Mouse (Mus musculus) kidney, postnatal 36 days (tissue): ENCODE measurements at regions not wholly inside any gene's neighbourhood (a gene's known extent, or its start where the extent isn't known, plus 50 kb on each side); places are given as distances from the start of the nearest gene placed in this dataset.
"Not testable (repeated sequence)": the region's sequence is repeated elsewhere in the genome, so short reads cannot be mapped to it uniquely, and the experiment has no call there.

ENCODE experiments used
- DNase-seq, 2 experiments: peaks; one replicate each; pipeline ENCODE4 v3.0.0; 2021 to 2022; ENCODE audit warnings: mixed read lengths in 2 of 2

DNA sequence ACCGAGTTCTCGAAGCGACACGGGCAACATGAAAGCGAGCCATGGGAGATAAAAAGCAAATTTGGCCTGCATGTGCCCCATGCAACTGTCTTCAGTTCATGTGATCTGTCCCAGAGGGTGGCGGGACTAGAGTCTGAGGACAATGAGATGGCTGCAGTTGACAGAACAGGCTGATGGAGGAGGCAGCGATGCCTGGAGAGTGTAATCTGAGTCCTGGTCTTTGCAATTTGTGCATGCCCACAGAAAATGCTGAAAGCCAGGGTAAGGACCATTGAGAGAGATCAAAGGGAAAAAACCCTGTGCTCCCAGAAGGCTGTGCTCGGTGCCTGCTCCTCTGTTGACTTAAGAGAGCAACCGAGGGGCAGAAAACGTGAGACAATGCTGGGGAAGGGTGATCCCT is 624.8 kb upstream of the BB014433 start:
- no peak for DNase-seq

GRCm38 (mm10) chr8:15670298-15670697 is 624.4 kb upstream of the BB014433 start:
- no peak for DNase-seq

GRCm38 (mm10) chr8:15669515-15669914 is 623.6 kb upstream of the BB014433 start:
- no peak for DNase-seq

GRCm38 (mm10) chr8:15660602-15661001 is 614.7 kb upstream of the BB014433 start:
- no peak for DNase-seq

DNA sequence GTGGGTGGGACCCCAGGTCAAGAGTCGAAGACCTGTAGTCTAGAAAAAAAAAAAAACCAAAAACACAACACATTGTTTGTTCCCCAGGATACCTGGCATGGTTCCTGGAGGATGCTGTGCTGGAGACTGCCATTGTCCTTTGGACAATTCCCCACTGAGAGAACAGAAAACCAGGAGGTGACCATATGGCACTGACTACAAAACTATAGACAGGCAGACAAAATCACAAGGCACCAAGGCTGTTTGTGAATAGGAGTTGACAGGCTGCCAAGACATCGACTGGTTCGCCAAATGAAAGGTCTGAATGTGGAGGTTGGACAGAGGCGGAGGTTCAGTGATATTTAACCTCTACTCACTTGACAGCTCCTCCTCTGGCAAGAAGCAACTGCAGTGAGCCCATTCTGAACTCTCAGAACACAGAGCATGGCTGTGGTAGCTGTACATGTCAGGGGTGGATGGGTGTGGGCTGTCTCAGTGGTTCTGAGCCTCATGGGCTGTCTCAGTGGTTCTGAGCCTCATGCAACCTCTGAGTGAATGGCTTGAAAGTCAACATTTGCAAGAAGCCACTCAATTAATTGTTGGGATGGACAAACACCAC is 589.0 kb upstream of the BB014433 start:
- DNase-seq, result no peak

DNA sequence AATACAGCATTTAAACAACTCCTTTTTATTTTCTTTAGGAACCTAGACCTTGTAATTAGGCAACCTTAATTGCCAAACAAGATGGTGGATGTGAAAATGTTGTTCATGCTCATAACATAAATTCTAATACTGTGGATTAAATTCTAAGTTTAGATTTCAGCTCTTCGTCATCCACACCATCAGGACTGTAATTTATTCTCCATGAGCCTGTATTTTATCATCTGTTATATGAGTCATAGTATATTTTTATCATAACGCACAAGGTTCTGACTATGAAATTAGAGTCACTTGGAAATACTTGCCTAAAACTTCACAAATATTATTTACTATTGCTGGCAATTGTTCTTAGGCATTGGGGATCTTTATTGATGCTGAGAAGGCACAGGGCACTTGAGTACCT is 582.7 kb upstream of the BB014433 start:
- no peak for DNase-seq

GRCm38 (mm10) chr8:15623602-15624392 is 577.9 kb upstream of the BB014433 start:
- not testable (repeated sequence) for DNase-seq

GRCm38 (mm10) chr8:15610217-15610616 is 564.3 kb upstream of the BB014433 start:
- DNase-seq, result no peak

DNA sequence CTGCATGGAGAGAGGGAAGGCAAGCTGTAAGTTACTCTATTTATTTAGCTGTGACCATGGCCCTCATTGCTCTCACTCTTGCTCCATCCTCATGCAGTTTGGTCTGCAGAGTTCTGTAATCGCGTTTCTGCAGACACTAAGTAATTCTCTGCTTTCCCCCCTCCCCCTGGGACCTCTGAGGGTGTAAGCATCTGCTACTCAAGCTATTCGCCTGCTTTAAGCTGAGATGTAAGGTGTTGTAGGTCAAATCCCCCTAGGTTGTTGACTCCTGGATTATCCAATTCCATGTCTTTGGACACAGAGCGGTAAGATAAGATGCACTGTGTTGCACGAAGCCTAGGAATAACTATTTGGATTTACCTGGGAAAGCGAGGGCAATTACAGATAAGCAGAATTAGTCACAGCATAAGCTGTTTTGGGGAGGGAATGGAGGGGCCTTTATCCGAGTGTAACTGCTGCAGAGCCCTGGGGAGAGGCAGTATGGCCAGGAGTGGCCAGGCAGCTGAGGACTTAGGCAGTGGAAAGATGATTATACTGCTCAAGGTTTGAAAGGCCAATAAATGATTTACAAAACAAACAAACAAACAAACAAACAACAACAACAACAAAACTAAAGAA is 561.8 kb upstream of the BB014433 start:
- no peak for DNase-seq

DNA sequence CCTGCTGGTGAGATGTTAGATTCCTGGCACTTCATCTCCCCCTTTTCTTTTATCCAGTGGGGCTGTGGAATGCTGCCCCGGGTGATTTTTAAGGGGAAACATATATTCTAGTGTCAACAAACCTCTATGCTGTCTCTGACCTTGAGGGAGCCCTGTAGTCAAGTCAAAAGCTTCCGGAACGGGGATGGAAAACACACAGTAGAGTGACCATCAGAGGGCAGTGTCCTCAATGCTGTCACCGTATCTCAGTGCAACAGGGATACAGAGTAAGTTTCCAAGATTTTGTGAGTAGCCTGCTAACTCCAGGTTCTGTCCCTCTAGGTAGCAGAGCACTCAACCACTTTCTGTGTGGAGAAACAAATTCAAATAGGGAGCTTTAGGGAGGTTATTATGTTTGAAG is 555.7 kb upstream of the BB014433 start:
- DNase-seq, result peak; percentile 4 to 61

- DNase-seq, result no peak
These were observed 547.2 kb upstream of the BB014433 start for GRCm38 (mm10) chr8:15593106-15593505.

GRCm38 (mm10) chr8:15583782-15584181 is 537.9 kb upstream of the BB014433 start:
- DNase-seq, result no peak

DNA sequence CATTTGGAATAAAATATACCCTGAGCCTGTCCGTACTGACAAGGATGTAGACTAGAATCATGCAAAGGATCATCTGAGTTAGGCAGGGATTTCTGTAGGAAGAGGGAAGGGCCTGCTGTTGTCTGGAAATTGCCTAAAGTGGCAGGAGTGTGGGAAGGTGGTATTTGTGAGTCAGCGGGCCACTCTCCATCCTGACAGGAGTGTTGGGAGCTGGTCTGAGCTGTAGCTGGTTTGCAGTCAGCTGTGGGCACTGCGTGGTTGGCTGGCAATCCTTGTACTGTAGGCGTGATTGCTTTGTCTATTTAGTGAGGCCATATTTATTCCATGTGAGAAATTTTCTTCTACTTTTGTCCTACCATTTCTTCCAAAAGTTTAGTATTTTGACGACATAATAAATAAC is 524.2 kb upstream of the BB014433 start:
- DNase-seq, result no peak

GRCm38 (mm10) chr8:15567742-15568141 is 521.9 kb upstream of the BB014433 start:
- DNase-seq, result no peak

DNA sequence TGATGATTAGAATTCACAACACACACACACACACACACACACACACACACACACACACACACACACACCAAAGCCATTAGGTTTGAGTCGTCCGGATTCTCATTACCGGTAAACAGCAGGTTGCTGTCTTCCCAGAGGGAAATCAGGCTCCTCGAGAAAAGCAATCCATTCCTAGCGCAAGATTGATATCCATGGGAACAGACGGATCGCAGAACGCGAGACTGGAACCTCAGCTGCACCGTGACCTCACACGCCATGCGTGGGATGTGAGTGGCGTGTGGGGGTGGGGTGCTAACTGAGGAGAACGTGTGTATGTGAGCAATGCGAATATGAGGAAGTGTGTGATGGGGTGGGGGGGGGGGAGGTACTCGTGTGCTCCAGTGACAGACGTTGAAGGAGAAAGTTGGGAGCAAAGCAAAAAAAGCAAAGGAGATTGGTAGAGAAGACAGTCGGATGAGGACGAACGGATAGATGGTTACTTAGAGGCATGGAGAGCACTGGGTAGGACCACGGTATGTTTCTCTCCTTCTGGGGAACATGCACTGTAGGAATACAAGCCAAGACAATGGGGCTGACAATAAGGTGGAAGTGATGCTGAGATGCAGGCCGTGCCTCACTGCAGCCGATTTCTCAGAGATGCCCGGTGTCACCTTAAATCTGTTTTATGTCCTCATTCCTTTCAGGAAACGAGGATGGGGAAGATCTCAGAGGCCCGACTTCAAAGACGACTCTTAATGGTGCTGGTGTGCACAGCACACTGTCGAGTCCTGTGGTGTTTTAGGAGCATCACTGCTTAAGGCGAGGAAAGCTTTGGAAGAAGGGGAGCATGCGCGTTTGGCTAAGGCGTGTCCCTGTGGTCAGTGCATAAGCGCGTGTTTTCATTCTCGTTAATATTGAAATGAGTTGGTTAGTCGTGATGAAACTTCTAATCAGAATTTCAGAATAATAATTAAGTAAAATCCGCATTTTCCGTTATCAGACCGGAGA is 516.7 kb upstream of the BB014433 start:
- no peak for DNase-seq

- no peak for DNase-seq
These were observed 486.1 kb upstream of the BB014433 start for GRCm38 (mm10) chr8:15532027-15532426.

DNA sequence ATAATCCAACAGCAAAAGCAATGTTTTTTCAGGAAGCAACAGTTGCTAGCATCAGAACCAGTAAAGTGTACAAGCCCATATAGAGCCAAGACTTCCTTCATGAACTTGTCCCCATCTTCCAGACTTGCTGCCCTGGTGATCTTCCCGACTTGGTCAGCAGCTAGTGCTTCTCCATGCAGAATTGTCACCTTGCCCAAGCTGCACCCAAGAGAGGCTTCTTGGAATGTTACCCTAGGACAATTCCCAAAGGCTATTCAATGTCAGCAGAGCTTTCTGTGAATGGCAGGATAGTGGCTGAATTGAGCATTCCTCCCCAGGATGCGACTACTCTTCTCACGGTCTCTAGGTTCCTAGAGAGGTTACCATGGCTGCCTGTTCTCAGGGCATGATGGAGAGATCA is 479.6 kb upstream of the BB014433 start:
- DNase-seq, result no peak

GRCm38 (mm10) chr8:15519896-15520295 is 474.0 kb upstream of the BB014433 start:
- DNase-seq, result not testable (repeated sequence)

DNA sequence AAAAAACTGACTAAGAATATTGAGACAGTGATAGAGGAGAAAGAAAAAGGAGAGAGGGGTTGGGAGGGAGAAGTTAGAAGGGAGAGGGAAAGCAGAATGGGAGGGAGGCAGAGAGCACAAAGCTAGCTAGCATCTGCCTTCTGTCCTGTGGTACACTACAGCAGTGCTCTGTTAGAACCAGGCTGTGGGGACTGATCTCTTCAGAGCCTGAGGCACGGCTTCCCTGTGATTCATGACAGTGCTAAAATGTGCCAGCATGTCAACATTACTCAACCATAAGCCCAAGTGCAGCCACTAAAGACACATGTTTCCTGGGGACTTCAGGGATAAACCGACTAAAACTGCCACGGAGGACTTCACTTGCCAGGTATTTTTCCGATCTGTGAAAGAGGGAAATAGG is 455.1 kb upstream of the BB014433 start:
- no peak for DNase-seq

DNA sequence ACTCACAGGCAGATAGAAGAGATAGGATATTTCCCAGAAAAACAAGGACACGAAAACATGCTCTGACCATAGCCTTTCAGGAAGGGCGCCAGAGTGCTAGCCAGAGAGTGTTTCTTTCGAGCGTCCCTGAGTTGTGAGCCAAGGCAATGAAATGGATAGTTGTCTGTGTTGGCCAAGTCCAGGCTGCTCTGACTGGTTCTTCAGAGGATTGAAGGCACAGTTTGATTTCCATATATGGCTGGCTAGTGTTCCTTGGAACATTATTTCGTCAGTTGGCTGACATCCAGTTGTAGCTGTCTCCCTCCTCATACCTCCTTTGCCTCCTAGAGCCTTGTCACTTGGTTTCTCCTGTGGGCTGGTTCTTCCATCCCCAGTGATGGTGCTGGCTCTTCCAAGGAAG is 451.7 kb upstream of the BB014433 start:
- no peak for DNase-seq

GRCm38 (mm10) chr8:15496248-15496647 is 450.4 kb upstream of the BB014433 start:
- DNase-seq, result no peak

DNA sequence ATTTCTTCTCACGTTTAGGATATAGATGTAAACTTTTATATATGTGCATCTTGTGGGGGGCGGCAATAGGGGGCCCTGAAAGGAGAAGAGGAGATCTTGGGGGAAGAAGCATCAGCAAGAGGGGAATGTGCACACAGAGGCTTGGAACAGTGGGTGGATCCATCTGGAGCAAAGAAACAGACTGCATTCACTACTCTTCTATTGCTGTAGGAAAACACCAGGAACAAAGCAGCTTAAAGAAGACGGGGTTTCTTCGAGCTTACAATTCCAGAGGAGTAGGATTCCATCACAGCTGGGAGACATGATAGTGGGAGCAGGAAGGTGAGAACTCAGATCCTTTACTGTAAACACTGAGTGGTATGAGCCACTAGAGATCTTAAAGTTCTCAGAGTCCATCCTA is 444.9 kb upstream of the BB014433 start:
- no peak for DNase-seq

DNA sequence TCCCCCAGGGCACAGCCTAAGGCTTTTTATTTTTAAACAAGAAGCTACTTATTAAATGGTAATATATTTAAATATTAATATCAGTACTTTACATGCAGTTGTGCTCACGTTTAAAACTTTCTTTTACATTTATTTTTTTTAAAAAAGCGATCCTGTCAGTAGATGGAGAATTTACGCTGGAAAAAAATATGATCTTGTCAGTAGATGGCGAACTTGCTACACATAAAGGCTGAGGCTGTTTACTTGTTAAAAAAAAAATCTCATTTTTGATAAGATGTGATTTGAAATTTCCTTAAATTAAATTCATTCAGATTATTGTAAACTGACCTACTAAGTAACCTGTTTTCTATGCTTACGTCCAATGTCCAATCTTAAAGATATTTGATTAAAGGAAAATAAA is 441.7 kb upstream of the BB014433 start:
- no peak for DNase-seq
